Mouse (Mus musculus): Measurements from ENCODE around the gene Fam131b. TPM values are rescaled to one million over a fixed set of nuclear protein-coding genes. Genes with fewer than 3 reads are reported as not detected.

Fam131b gene
- not detected in 2 replicates for polyA plus RNA-seq (2015; fragmentation: Nextera tagmentation; extraction: Ambion mirVana)

GRCm38 (mm10) chr6:42324482-42325267 lies at the start of gene Fam131b:
Fam131b (minus strand) TSS chr6:42324643.
- whole genome bisulfite sequencing (ENCODE audit: insufficient replicate concordance), result under 1% methylated on average over 54 of the region's 68 CpGs
- Histone ChIP-seq H3K4me1 (replicated peaks) (peaks cover 17% of the 10 kb centered on the region), H3K27ac (replicated peaks) (no peak within 1 kb of the TSS), H3K36me3 (replicated peaks) (no peaks in the 10 kb centered on the region), H3K9me3 (replicated peaks) (no peaks in the 10 kb centered on the region), H3K9ac (no peak within 1 kb of the TSS), H3K4me3 (replicated peaks) (peak within 1 kb of the TSS; percentile 40), H3K27me3 (peaks cover 56% of the 10 kb centered on the region), H3K4me2 (peak within 1 kb of the TSS; percentile 62)
- ATAC-seq (ENCODE audit: insufficient read depth), result no peak

- no peak overlapping the region for H3K9ac ChIP-seq
- no peak for ATAC-seq (ENCODE audit: insufficient read depth)
- WGBS (ENCODE audit: insufficient replicate concordance), result 33% methylated on average over 7 of the region's 7 CpGs
- no peaks in the 10 kb centered on the region for H3K9me3 ChIP-seq (replicated peaks)
- peak overlapping the region; percentile 55 for H3K4me3 ChIP-seq (replicated peaks)
- peak overlapping the region; percentile 68 for H3K4me2 ChIP-seq
- no peak overlapping the region for H3K27ac ChIP-seq (replicated peaks)
- peaks cover 4% of the 10 kb centered on the region; the same call in 1 of the 2 replicates for H3K27me3 ChIP-seq
- peaks cover 12% of the 10 kb centered on the region; the same call in 1 of the 2 replicates for H3K4me1 ChIP-seq (replicated peaks)
- no peaks in the 10 kb centered on the region for H3K36me3 ChIP-seq (replicated peaks)
These were observed 49.4 kb upstream of the Fam131b start for GRCm38 (mm10) chr6:42373669-42374430.

- H3K9ac ChIP-seq, result peak within 1 kb of the TSS; percentile 39; the same call in 1 of the 2 replicates
- ATAC-seq (ENCODE audit: insufficient read depth), result peak; percentile 82
- H3K27me3 ChIP-seq, result peaks cover 4% of the 10 kb centered on the region; the same call in 1 of the 2 replicates
- H3K4me1 ChIP-seq (replicated peaks), result peaks cover 12% of the 10 kb centered on the region; the same call in 1 of the 2 replicates
- H3K4me3 ChIP-seq (replicated peaks), result peak within 1 kb of the TSS; percentile 55
- no peaks in the 10 kb centered on the region for H3K9me3 ChIP-seq (replicated peaks)
- WGBS (ENCODE audit: insufficient replicate concordance), result 1% methylated on average over 36 of the region's 36 CpGs
- peak within 1 kb of the TSS; percentile 68 for H3K4me2 ChIP-seq
- H3K36me3 ChIP-seq (replicated peaks), result no peaks in the 10 kb centered on the region
- peak within 1 kb of the TSS; percentile 78 for H3K27ac ChIP-seq (replicated peaks)
These were observed 48.5 kb upstream of the Fam131b start, which contains the start of gene Epha1 for GRCm38 (mm10) chr6:42372816-42373547. Epha1 (minus strand) TSS chr6:42373268.

GRCm38 (mm10) chr6:42372421-42372815 lies 48.0 kb upstream of the Fam131b start:
- no peak overlapping the region for H3K9ac ChIP-seq
- H3K4me2 ChIP-seq, result peak overlapping the region; percentile 68
- H3K4me3 ChIP-seq (replicated peaks), result peak overlapping the region; percentile 55
- peaks cover 12% of the 10 kb centered on the region; the same call in 1 of the 2 replicates for H3K4me1 ChIP-seq (replicated peaks)
- H3K9me3 ChIP-seq (replicated peaks), result no peaks in the 10 kb centered on the region
- H3K27ac ChIP-seq (replicated peaks), result peak overlapping the region; percentile 78; the same call in 1 of the 2 replicates
- H3K36me3 ChIP-seq (replicated peaks), result no peaks in the 10 kb centered on the region
- H3K27me3 ChIP-seq, result peaks cover 4% of the 10 kb centered on the region; the same call in 1 of the 2 replicates
- peak; percentile 2; the same call in 1 of the 2 replicates for ATAC-seq (ENCODE audit: insufficient read depth)
- 44% methylated on average over 9 of the region's 9 CpGs for WGBS (ENCODE audit: insufficient replicate concordance)

DNA sequence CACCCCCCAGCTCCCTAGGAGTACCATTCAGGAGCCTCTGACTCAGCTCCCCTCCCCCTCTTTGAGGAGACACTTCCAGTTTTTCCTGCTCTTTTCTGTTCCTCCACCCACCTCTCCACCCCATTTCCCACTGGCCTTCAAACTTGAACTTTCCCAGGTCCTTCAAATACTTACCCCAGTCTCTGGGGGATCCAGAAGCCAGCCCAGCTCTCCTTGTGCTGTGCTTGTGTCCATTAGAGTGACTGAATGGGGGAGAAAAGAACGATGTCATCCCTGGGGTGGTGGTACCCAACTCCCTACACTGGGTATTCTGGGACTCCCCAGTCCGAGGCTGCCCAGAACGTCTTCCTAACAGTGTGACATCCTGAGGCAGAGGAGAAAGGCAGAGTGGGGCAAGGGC lies 47.6 kb upstream of the Fam131b start:
- Histone ChIP-seq H3K27me3 (peaks cover 4% of the 10 kb centered on the region; the same call in 1 of the 2 replicates), H3K9ac (no peak overlapping the region), H3K36me3 (replicated peaks) (no peaks in the 10 kb centered on the region), H3K27ac (replicated peaks) (no peak overlapping the region), H3K4me1 (replicated peaks) (peaks cover 12% of the 10 kb centered on the region; the same call in 1 of the 2 replicates), H3K9me3 (replicated peaks) (no peaks in the 10 kb centered on the region), H3K4me2 (peak overlapping the region; percentile 68), H3K4me3 (replicated peaks) (peak overlapping the region; percentile 55)
- ATAC-seq (ENCODE audit: insufficient read depth), result no peak
- WGBS (ENCODE audit: insufficient replicate concordance), result 27% methylated on average over 3 of the region's 3 CpGs

- 45% methylated on average over 4 of the region's 4 CpGs for WGBS (ENCODE audit: insufficient replicate concordance)
- Histone ChIP-seq H3K4me1 (replicated peaks) (peaks cover 12% of the 10 kb centered on the region; the same call in 1 of the 2 replicates), H3K27me3 (peaks cover 4% of the 10 kb centered on the region; the same call in 1 of the 2 replicates), H3K36me3 (replicated peaks) (0 out of 2 replicates have a peak, but pooled peaks cover 3% of the 10 kb centered on the region), H3K4me2 (no peak overlapping the region), H3K9ac (no peak overlapping the region), H3K4me3 (replicated peaks) (no peak overlapping the region), H3K27ac (replicated peaks) (no peak overlapping the region), H3K9me3 (replicated peaks) (no peaks in the 10 kb centered on the region)
- no peak for ATAC-seq (ENCODE audit: insufficient read depth)
These were observed 46.4 kb upstream of the Fam131b start for GRCm38 (mm10) chr6:42370630-42371363.

GRCm38 (mm10) chr6:42369870-42370269 lies 45.4 kb upstream of the Fam131b start:
- no peak overlapping the region for H3K4me3 ChIP-seq (replicated peaks)
- H3K4me2 ChIP-seq, result no peak overlapping the region
- H3K9me3 ChIP-seq (replicated peaks), result no peaks in the 10 kb centered on the region
- H3K36me3 ChIP-seq (replicated peaks), result 0 out of 2 replicates have a peak, but pooled peaks cover 4% of the 10 kb centered on the region
- H3K4me1 ChIP-seq (replicated peaks), result peaks cover 12% of the 10 kb centered on the region; the same call in 1 of the 2 replicates
- H3K27me3 ChIP-seq, result peaks cover 4% of the 10 kb centered on the region; the same call in 1 of the 2 replicates
- 56% methylated on average over 3 of the region's 3 CpGs for WGBS (ENCODE audit: insufficient replicate concordance)
- no peak for ATAC-seq (ENCODE audit: insufficient read depth)
- no peak overlapping the region for H3K9ac ChIP-seq
- no peak overlapping the region for H3K27ac ChIP-seq (replicated peaks)

DNA sequence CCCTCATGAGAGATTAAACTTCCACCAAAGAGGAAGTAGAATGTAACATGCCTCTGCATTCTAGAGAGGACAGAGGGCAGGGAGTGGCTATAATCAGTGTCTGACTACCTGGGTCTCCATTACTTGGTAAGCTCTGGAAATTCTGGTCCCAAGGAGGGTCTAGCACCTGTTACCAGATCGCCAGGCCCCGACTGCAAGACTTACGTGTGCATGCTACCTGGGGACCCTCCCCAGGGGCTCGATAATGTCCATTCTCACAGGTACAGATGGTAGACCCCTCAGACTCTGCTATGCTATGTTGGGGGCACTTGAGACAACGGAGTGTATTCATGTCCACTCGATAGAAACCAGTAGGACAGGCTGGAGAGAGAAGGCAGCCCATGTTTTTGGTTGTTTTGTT lies 40.8 kb upstream of the Fam131b start:
- Histone ChIP-seq H3K4me2 (no peak overlapping the region), H3K4me1 (replicated peaks) (0 out of 2 replicates have a peak, but pooled peaks cover 8% of the 10 kb centered on the region), H3K4me3 (replicated peaks) (no peak overlapping the region), H3K9me3 (replicated peaks) (no peaks in the 10 kb centered on the region), H3K27ac (replicated peaks) (no peak overlapping the region), H3K9ac (no peak overlapping the region), H3K36me3 (replicated peaks) (peaks cover 15% of the 10 kb centered on the region; the same call in 1 of the 2 replicates), H3K27me3 (no peaks in the 10 kb centered on the region)
- no peak for ATAC-seq (ENCODE audit: insufficient read depth)
- WGBS (ENCODE audit: insufficient replicate concordance), result 62% methylated on average over 6 of the region's 6 CpGs

- Histone ChIP-seq H3K9me3 (replicated peaks) (no peaks in the 10 kb centered on the region), H3K9ac (no peak overlapping the region), H3K36me3 (replicated peaks) (peaks cover 18% of the 10 kb centered on the region), H3K27ac (replicated peaks) (no peak overlapping the region), H3K27me3 (no peaks in the 10 kb centered on the region), H3K4me1 (replicated peaks) (0 out of 2 replicates have a peak, but pooled peaks cover 8% of the 10 kb centered on the region), H3K4me2 (no peak overlapping the region), H3K4me3 (replicated peaks) (no peak overlapping the region)
- ATAC-seq (ENCODE audit: insufficient read depth), result no peak
- 76% methylated on average over 15 of the region's 15 CpGs for whole genome bisulfite sequencing (ENCODE audit: insufficient replicate concordance)
These were observed 40.2 kb upstream of the Fam131b start for GRCm38 (mm10) chr6:42364607-42365006.

DNA sequence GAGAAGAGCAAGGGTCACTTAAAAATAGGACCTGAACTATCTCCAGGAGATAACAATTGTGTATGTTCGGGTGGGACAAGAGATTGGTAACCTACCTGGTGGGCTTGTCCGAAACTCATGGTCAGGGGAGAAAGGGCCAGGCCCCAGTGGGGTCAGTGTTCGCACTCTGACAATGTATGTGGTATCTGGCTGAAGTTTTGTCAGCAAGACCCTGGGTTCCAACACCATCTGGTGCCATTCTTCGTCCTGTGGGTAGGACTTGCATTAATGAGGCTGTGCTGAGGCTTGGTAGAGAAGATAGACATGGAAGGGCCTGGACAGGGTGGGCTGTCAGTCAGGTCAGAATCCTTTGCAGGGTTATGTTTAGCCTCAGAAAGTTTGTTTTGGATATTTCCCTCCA lies 39.6 kb upstream of the Fam131b start:
- Histone ChIP-seq H3K9ac (no peak overlapping the region), H3K27me3 (no peaks in the 10 kb centered on the region), H3K4me2 (no peak overlapping the region), H3K36me3 (replicated peaks) (peaks cover 24% of the 10 kb centered on the region), H3K9me3 (replicated peaks) (no peaks in the 10 kb centered on the region), H3K4me3 (replicated peaks) (no peak overlapping the region), H3K27ac (replicated peaks) (no peak overlapping the region), H3K4me1 (replicated peaks) (0 out of 2 replicates have a peak, but pooled peaks cover 8% of the 10 kb centered on the region)
- WGBS (ENCODE audit: insufficient replicate concordance), result 69% methylated on average over 4 of the region's 4 CpGs
- no peak for ATAC-seq (ENCODE audit: insufficient read depth)
